Mouse (Mus musculus) olfactory bulb, adult 2 months (tissue): Measurements from ENCODE around the gene Mrps23.

Experiments used
- CTCF ChIP-seq: fragments of 200-500 bp; IDR thresholded peaks from 2 replicates; pipeline ENCODE4 v1.5.1; 2012; ENCODE audit warnings: low read depth, mild to moderate bottlenecking, low read length, moderate library complexity; ENCODE audit not compliant: insufficient read depth
- POLR2A ChIP-seq: fragments of 200-500 bp; IDR thresholded peaks from 2 replicates; pipeline ENCODE4 v1.6.1; 2012; ENCODE audit warnings: mild to moderate bottlenecking, low read depth, low read length, moderate library complexity; ENCODE audit not compliant: insufficient read depth

GRCm38 (mm10) chr11:88214881-88215831 lies 11.0 kb downstream of the Mrps23 start:
- TF ChIP-seq CTCF (0 out of 2 replicates have a peak, but pooled peaks have one; percentile 17), POLR2A (0 out of 2 replicates have a peak, but pooled peaks have one; percentile 41)
